Mouse (Mus musculus) right cerebral cortex, adult 2 months (tissue): ENCODE results near the gene Cpt1c.

Experiments used
- DNase-seq, 2 experiments: peaks; one replicate each; pipeline ENCODE4 v3.0.0; 2021 to 2022; ENCODE audit warnings: low spot score in 2 of 2

Cpt1c gene

GRCm38 (mm10) chr7:44918219-44918618 is 56.4 kb downstream of the Cpt1c start:
- no peak for DNase-seq

- DNase-seq = no peak
These were observed 57.8 kb downstream of the Cpt1c start for GRCm38 (mm10) chr7:44916881-44917280.

- DNase-seq = no peak
These were observed 58.5 kb downstream of the Cpt1c start for GRCm38 (mm10) chr7:44916191-44916590.

- no peak for DNase-seq
These were observed 59.3 kb downstream of the Cpt1c start for GRCm38 (mm10) chr7:44915314-44915713.

GRCm38 (mm10) chr7:44914396-44914795 is 60.3 kb downstream of the Cpt1c start:
- no peak for DNase-seq
